Mouse (Mus musculus): ENCODE measurements around the gene Syt2. TPM values are rescaled to one million over a fixed set of nuclear protein-coding genes. Genes with fewer than 3 reads are reported as not detected.

Gene Syt2
- total and polyA plus RNA-seq, 2 experiments from 2014 or later: 6.2 to 19.0 TPM

- peak overlapping the region; percentile 97 for H3K4me2 ChIP-seq (ENCODE audit: low read depth, low read length, poor library complexity, severe bottlenecking)
- H3K27ac ChIP-seq (ENCODE audit: low read depth, low read length): no peak overlapping the region
- peaks cover 9% of the 10 kb centered on the region; the same call in 1 of the 2 replicates for H3K27me3 ChIP-seq (ENCODE audit: insufficient read depth, low read length)
- no peaks in the 10 kb centered on the region for H3K36me3 ChIP-seq (ENCODE audit: insufficient read depth, low read length)
- H3K4me1 ChIP-seq (ENCODE audit: insufficient read depth, low read length): no peaks in the 10 kb centered on the region; the same call in 1 of the 2 replicates
- no peak overlapping the region for H3K9ac ChIP-seq (replicated peaks; ENCODE audit: low read length, poor library complexity, severe bottlenecking)
- H3K9me3 ChIP-seq (ENCODE audit: low read length): no peaks in the 10 kb centered on the region
- 14% methylated on average over 8 of the region's 8 CpGs for WGBS
- H3K4me3 ChIP-seq (ENCODE audit: low read depth, low read length): peak overlapping the region; percentile 56
- ATAC-seq (ENCODE audit: low FRiP score): 0 out of 2 replicates have a peak, but pooled peaks have one; percentile 2
- TF ChIP-seq CTCF (IDR thresholded peaks at IDR 0.05): no peak
- DNase-seq (ENCODE audit: low spot score): no peak
Measured at GRCm38 (mm10) chr1:134708274-134708673, 61.8 kb downstream of the Syt2 start.

DNA sequence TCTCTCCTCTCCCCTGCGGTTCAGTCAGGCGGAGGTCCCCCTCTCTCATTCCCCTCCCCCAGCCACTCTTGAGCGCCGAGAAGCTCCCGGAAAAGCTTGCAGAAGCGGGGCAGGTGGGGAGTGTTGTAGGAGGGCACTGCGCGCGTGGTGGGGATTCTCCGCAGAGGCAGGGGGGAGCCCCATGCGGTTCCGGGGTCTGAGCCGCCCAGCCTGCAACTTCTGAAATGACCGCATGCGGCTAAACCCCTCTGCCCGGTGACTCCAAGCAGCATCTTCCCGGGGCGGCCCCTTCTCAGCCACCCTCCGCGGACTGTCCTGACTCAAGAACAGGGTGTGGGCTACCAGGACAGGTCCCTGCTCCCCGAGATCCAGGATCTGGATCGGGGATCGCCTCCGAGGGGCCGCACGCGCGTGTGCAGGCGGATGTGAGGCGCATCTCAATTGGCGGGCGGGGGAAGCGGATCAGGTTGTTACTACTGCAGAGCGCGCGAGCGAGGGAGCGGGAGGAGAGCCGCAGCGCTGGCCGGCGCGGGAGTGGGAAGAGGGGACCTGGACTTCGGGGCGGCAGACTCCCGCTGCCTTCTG, 62.4 kb downstream of the Syt2 start:
- H3K4me3 ChIP-seq (ENCODE audit: low read depth, low read length): peak overlapping the region; percentile 56
- H3K27ac ChIP-seq (ENCODE audit: low read depth, low read length): no peak overlapping the region

DNA sequence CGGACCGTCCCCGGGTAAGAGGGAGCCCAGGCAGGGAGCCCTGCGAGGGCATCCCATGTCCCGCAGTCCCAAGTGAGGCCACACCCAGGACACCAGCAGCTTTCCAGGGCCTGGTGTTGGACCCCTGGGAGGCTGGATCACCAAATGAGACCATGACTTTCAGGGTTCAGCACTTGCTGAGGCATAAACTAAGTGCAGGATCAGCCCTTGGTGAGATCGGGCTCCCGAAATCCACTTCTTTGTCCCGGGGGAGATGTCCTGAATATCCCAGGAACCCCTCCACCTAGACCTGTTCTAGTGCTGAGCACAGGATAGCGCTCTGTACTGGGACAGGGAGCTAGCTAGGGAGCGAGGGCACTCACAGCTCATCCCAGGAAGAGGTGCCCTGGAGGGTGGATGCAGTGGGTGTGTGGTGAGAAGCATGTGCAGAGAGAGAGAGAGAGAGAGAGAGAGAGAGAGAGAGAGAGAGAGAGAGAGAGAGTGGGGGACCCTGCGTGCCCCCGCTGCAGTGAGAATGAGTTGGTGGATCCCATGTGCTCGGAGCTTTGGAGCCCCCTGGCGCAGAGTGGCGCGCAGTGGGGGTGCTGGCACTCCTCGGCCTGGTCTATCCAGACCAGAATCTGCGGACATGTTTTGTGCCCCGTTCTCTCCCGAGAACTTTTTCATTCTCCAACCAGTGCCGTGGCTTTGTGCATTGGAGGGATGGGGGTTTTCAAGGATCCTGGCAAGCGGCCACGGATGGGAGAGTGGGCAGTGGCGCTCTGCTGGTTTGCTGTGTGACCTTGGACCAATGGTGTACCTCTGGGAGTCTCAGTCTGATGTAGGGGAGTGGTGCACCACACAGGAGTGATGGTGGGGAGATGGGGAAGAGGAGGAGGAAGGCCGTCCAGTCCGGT, 63.2 kb downstream of the Syt2 start:
- H3K36me3 ChIP-seq (ENCODE audit: insufficient read depth, low read length): no peaks in the 10 kb centered on the region
- peaks cover 9% of the 10 kb centered on the region; the same call in 1 of the 2 replicates for H3K27me3 ChIP-seq (ENCODE audit: insufficient read depth, low read length)
- H3K4me1 ChIP-seq (ENCODE audit: insufficient read depth, low read length): peaks cover 3% of the 10 kb centered on the region; the same call in 1 of the 2 replicates
- WGBS: 8% methylated on average over 26 of the region's 26 CpGs
- ATAC-seq (ENCODE audit: low FRiP score) (no peak), DNase-seq (ENCODE audit: low spot score) (no peak)
- no peaks in the 10 kb centered on the region for H3K9me3 ChIP-seq (ENCODE audit: low read length)
- no peak overlapping the region for H3K27ac ChIP-seq (ENCODE audit: low read depth, low read length)
- peak overlapping the region; percentile 67 for H3K9ac ChIP-seq (replicated peaks; ENCODE audit: low read length, poor library complexity, severe bottlenecking)
- peak overlapping the region; percentile 97 for H3K4me2 ChIP-seq (ENCODE audit: low read depth, low read length, poor library complexity, severe bottlenecking)
- H3K4me3 ChIP-seq (ENCODE audit: low read depth, low read length): peak overlapping the region; percentile 56
- peak; percentile 47 for TF ChIP-seq CTCF (IDR thresholded peaks at IDR 0.05)

More for the DNA sequence above, 62.4 kb downstream of the Syt2 start:
- Histone ChIP-seq H3K36me3 (ENCODE audit: insufficient read depth, low read length) (no peaks in the 10 kb centered on the region), H3K9ac (replicated peaks; ENCODE audit: low read length, poor library complexity, severe bottlenecking) (peak overlapping the region; percentile 67), H3K4me2 (ENCODE audit: low read depth, low read length, poor library complexity, severe bottlenecking) (peak overlapping the region; percentile 97), H3K27me3 (ENCODE audit: insufficient read depth, low read length) (peaks cover 9% of the 10 kb centered on the region; the same call in 1 of the 2 replicates), H3K4me1 (ENCODE audit: insufficient read depth, low read length) (peaks cover 3% of the 10 kb centered on the region; the same call in 1 of the 2 replicates), H3K9me3 (ENCODE audit: low read length) (no peaks in the 10 kb centered on the region)
- ATAC-seq (ENCODE audit: low FRiP score) (peak; percentile 41), DNase-seq (ENCODE audit: low spot score) (peak; percentile 65)
- no peak for TF ChIP-seq CTCF (IDR thresholded peaks at IDR 0.05)
- under 1% methylated on average over 45 of the region's 46 CpGs for WGBS

DNA sequence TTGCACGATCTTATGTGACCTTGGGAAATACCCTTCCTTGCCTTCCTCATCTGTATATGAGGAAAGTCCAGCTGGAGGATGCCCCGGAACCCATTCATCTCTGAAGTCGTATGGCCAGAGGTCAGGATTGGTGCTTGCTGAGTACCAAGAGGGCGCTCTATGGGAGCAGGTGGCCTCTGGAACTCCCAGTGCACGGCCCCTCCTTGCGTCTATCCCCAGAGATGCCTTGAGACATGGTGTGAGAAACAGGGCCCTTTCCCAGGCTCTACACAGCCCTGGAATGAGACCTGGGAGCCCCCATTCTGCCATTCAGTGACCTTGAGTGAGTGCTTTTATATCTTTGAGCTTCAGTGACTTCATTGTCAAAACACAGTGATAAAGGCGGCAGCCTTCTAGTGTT, 64.6 kb downstream of the Syt2 start:
- Histone ChIP-seq H3K9me3 (ENCODE audit: low read length) (no peaks in the 10 kb centered on the region), H3K27me3 (ENCODE audit: insufficient read depth, low read length) (peaks cover 8% of the 10 kb centered on the region; the same call in 1 of the 2 replicates), H3K4me3 (ENCODE audit: low read depth, low read length) (no peak overlapping the region), H3K4me1 (ENCODE audit: insufficient read depth, low read length) (peaks cover 3% of the 10 kb centered on the region; the same call in 1 of the 2 replicates), H3K27ac (ENCODE audit: low read depth, low read length) (no peak overlapping the region), H3K9ac (replicated peaks; ENCODE audit: low read length, poor library complexity, severe bottlenecking) (no peak overlapping the region), H3K4me2 (ENCODE audit: low read depth, low read length, poor library complexity, severe bottlenecking) (no peak overlapping the region), H3K36me3 (ENCODE audit: insufficient read depth, low read length) (no peaks in the 10 kb centered on the region)
- no peak for DNase-seq (ENCODE audit: low spot score)
- WGBS: 40% methylated on average over 7 of the region's 7 CpGs
- ATAC-seq (ENCODE audit: low FRiP score): no peak
- TF ChIP-seq CTCF (IDR thresholded peaks at IDR 0.05): no peak

DNA sequence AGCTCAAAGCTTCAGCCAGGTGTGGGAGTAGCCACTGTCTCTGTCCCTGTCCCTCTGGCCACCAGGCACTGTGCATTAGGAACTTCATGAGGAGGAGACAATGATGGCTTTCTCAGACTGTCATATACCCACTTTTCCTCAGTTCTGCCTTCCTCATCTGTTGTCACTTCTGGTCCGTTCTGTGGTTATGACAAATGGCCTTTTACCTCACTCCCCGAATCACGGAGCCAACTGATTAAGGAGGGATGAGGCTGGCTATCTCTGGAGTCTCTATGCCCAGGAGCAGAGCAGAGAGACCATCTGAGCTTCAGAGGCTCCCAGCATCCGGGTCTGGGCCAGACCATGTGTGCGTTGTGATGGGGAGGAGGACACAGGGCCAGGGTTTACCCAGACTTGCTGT, 65.2 kb downstream of the Syt2 start:
- Histone ChIP-seq H3K9ac (replicated peaks; ENCODE audit: low read length, poor library complexity, severe bottlenecking) (no peak overlapping the region), H3K27me3 (ENCODE audit: insufficient read depth, low read length) (peaks cover 5% of the 10 kb centered on the region; the same call in 1 of the 2 replicates), H3K4me1 (ENCODE audit: insufficient read depth, low read length) (peaks cover 3% of the 10 kb centered on the region; the same call in 1 of the 2 replicates), H3K36me3 (ENCODE audit: insufficient read depth, low read length) (no peaks in the 10 kb centered on the region), H3K4me3 (ENCODE audit: low read depth, low read length) (no peak overlapping the region), H3K4me2 (ENCODE audit: low read depth, low read length, poor library complexity, severe bottlenecking) (no peak overlapping the region), H3K27ac (ENCODE audit: low read depth, low read length) (no peak overlapping the region), H3K9me3 (ENCODE audit: low read length) (no peaks in the 10 kb centered on the region)
- no peak for TF ChIP-seq CTCF (IDR thresholded peaks at IDR 0.05)
- no peak for ATAC-seq (ENCODE audit: low FRiP score)
- DNase-seq (ENCODE audit: low spot score): no peak
- 68% methylated on average over 5 of the region's 5 CpGs for WGBS

Data from midbrain, postnatal 0 days (tissue).